Mouse (Mus musculus) brain, embryonic 14.5 days (tissue): ENCODE measurements at regions not wholly inside any gene's neighbourhood (a gene's known extent, or its start where the extent isn't known, plus 50 kb on each side); places are given as distances from the start of the nearest gene placed in this dataset.

Experiments used
- CTCF ChIP-seq: fragments of 200-500 bp; IDR thresholded peaks from 2 replicates; pipeline ENCODE4 v1.5.1; 2012; ENCODE audit warnings: inconsistent platforms, mild to moderate bottlenecking, moderate library complexity, borderline replicate concordance; ENCODE audit not compliant: insufficient read depth, insufficient read length; ENCODE audit errors: extremely low read depth
- POLR2A ChIP-seq: fragments of 200-500 bp; IDR thresholded peaks from 2 replicates; pipeline ENCODE4 v1.6.1; 2012; ENCODE audit warnings: mild to moderate bottlenecking, inconsistent platforms, borderline replicate concordance; ENCODE audit not compliant: poor library complexity, insufficient read depth, insufficient read length, severe bottlenecking; ENCODE audit errors: extremely low read depth

DNA sequence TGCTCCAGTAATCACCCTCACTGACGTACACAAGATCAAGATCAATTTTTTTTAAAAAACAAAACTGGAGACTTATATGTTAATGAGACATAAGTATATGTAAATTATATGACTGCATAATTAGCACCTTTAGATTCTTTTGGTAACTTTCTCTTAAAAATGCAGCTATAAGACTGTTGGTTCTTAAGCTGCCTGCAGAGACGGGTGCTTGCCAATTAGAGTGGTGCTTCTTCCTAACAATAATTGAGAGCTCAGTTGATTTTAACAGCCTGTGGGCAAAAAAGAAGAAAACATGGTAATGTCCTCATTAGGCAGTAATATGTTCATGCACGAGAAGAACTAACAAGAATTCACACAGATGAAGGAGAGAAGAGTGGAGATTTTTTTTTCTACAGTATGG is 74.8 kb upstream of the Arhgap28 start:
- TF ChIP-seq CTCF: no peak
- no peak for TF ChIP-seq POLR2A
